Mouse (Mus musculus): Measurements from ENCODE around the gene Fam129b. TPM values are rescaled to one million over a fixed set of nuclear protein-coding genes. Genes with fewer than 3 reads are reported as not detected.

Fam129b gene
- polyA plus RNA-seq, 1 experiment from 2014 or later, result 31.7 TPM

GRCm38 (mm10) chr2:32895606-32896106 is 19.7 kb downstream of the Fam129b start:
- no peaks in the 10 kb centered on the region for H3K36me3 ChIP-seq (ENCODE audit: control insufficient read depth, insufficient read depth, low read length)
- H3K27me3 ChIP-seq (replicated peaks; ENCODE audit: control insufficient read depth, insufficient read depth, low read length), result no peaks in the 10 kb centered on the region
- H3K9ac ChIP-seq (ENCODE audit: low read depth, low read length), result 0 out of 2 replicates have a peak overlapping the region, but pooled peaks have one; percentile 15
- no peak overlapping the region for H3K4me2 ChIP-seq (ENCODE audit: low read length)
- H3K4me3 ChIP-seq (ENCODE audit: low read length), result no peak overlapping the region
- H3K4me1 ChIP-seq (ENCODE audit: control insufficient read depth, insufficient read depth, low read depth, low read length), result peaks cover 23% of the 10 kb centered on the region
- 31% methylated on average over 8 of the region's 8 CpGs for WGBS
- H3K27ac ChIP-seq (ENCODE audit: low read depth, low read length), result peak overlapping the region; percentile 26; the same call in 1 of the 2 replicates
- ATAC-seq, result peak; percentile 46; the same call in 1 of the 2 replicates
- H3K9me3 ChIP-seq (ENCODE audit: control insufficient read depth, low read length), result no peaks in the 10 kb centered on the region

- 40% methylated on average over 10 of the region's 10 CpGs for WGBS
Measured at GRCm38 (mm10) chr2:32896507-32897147, 20.7 kb downstream of the Fam129b start.

GRCm38 (mm10) chr2:32898983-32899382 is 23.1 kb downstream of the Fam129b start:
- no peaks in the 10 kb centered on the region for H3K9me3 ChIP-seq (ENCODE audit: control insufficient read depth, low read length)
- no peak overlapping the region for H3K4me2 ChIP-seq (ENCODE audit: low read length)
- H3K27me3 ChIP-seq (replicated peaks; ENCODE audit: control insufficient read depth, insufficient read depth, low read length), result no peaks in the 10 kb centered on the region
- H3K36me3 ChIP-seq (ENCODE audit: control insufficient read depth, insufficient read depth, low read length), result no peaks in the 10 kb centered on the region
- H3K27ac ChIP-seq (ENCODE audit: low read depth, low read length), result no peak overlapping the region
- no peak overlapping the region for H3K4me3 ChIP-seq (ENCODE audit: low read length)
- H3K9ac ChIP-seq (ENCODE audit: low read depth, low read length), result no peak overlapping the region
- 51% methylated on average over 7 of the region's 7 CpGs for WGBS
- ATAC-seq, result no peak
- peaks cover 23% of the 10 kb centered on the region for H3K4me1 ChIP-seq (ENCODE audit: control insufficient read depth, insufficient read depth, low read depth, low read length)

More at GRCm38 (mm10) chr2:32896507-32897147, 20.7 kb downstream of the Fam129b start:
- no peaks in the 10 kb centered on the region for H3K9me3 ChIP-seq (ENCODE audit: control insufficient read depth, low read length)
- H3K27me3 ChIP-seq (replicated peaks; ENCODE audit: control insufficient read depth, insufficient read depth, low read length), result no peaks in the 10 kb centered on the region
- H3K27ac ChIP-seq (ENCODE audit: low read depth, low read length), result no peak overlapping the region; the same call in 1 of the 2 replicates
- ATAC-seq, result 0 out of 2 replicates have a peak, but pooled peaks have one; percentile 34
- H3K4me2 ChIP-seq (ENCODE audit: low read length), result no peak overlapping the region
- H3K4me3 ChIP-seq (ENCODE audit: low read length), result no peak overlapping the region
- H3K36me3 ChIP-seq (ENCODE audit: control insufficient read depth, insufficient read depth, low read length), result no peaks in the 10 kb centered on the region
- H3K9ac ChIP-seq (ENCODE audit: low read depth, low read length), result no peak overlapping the region
- H3K4me1 ChIP-seq (ENCODE audit: control insufficient read depth, insufficient read depth, low read depth, low read length), result peaks cover 23% of the 10 kb centered on the region

GRCm38 (mm10) chr2:32902126-32902525 is 26.2 kb downstream of the Fam129b start:
- H3K27ac ChIP-seq (ENCODE audit: low read depth, low read length), result no peak overlapping the region
- H3K4me3 ChIP-seq (ENCODE audit: low read length), result no peak overlapping the region
- no peak overlapping the region for H3K9ac ChIP-seq (ENCODE audit: low read depth, low read length)
- H3K4me2 ChIP-seq (ENCODE audit: low read length), result no peak overlapping the region
- H3K4me1 ChIP-seq (ENCODE audit: control insufficient read depth, insufficient read depth, low read depth, low read length), result peaks cover 11% of the 10 kb centered on the region
- ATAC-seq, result no peak
- H3K27me3 ChIP-seq (replicated peaks; ENCODE audit: control insufficient read depth, insufficient read depth, low read length), result no peaks in the 10 kb centered on the region
- H3K36me3 ChIP-seq (ENCODE audit: control insufficient read depth, insufficient read depth, low read length), result no peaks in the 10 kb centered on the region; the same call in 1 of the 2 replicates
- no peaks in the 10 kb centered on the region for H3K9me3 ChIP-seq (ENCODE audit: control insufficient read depth, low read length)
- WGBS, result 94% methylated on average over 9 of the region's 9 CpGs

- no peak overlapping the region for H3K27ac ChIP-seq (ENCODE audit: low read depth, low read length)
- peaks cover 23% of the 10 kb centered on the region for H3K4me1 ChIP-seq (ENCODE audit: control insufficient read depth, insufficient read depth, low read depth, low read length)
- no peak overlapping the region for H3K9ac ChIP-seq (ENCODE audit: low read depth, low read length)
- no peak overlapping the region for H3K4me3 ChIP-seq (ENCODE audit: low read length)
- H3K9me3 ChIP-seq (ENCODE audit: control insufficient read depth, low read length), result no peaks in the 10 kb centered on the region
- ATAC-seq, result no peak
- no peak overlapping the region for H3K4me2 ChIP-seq (ENCODE audit: low read length)
- no peaks in the 10 kb centered on the region for H3K27me3 ChIP-seq (replicated peaks; ENCODE audit: control insufficient read depth, insufficient read depth, low read length)
- H3K36me3 ChIP-seq (ENCODE audit: control insufficient read depth, insufficient read depth, low read length), result no peaks in the 10 kb centered on the region; the same call in 1 of the 2 replicates
- 86% methylated on average over 4 of the region's 4 CpGs for WGBS
Measured at GRCm38 (mm10) chr2:32903470-32903869, 27.6 kb downstream of the Fam129b start.

- Histone ChIP-seq H3K4me1 (ENCODE audit: control insufficient read depth, insufficient read depth, low read depth, low read length) (peaks cover 28% of the 10 kb centered on the region), H3K36me3 (ENCODE audit: control insufficient read depth, insufficient read depth, low read length) (no peaks in the 10 kb centered on the region; the same call in 1 of the 2 replicates), H3K9me3 (ENCODE audit: control insufficient read depth, low read length) (no peaks in the 10 kb centered on the region), H3K4me2 (ENCODE audit: low read length) (no peak overlapping the region), H3K9ac (ENCODE audit: low read depth, low read length) (no peak overlapping the region), H3K27ac (ENCODE audit: low read depth, low read length) (no peak overlapping the region), H3K27me3 (replicated peaks; ENCODE audit: control insufficient read depth, insufficient read depth, low read length) (no peaks in the 10 kb centered on the region), H3K4me3 (ENCODE audit: low read length) (no peak overlapping the region)
- WGBS, result 95% methylated on average over 5 of the region's 5 CpGs
- ATAC-seq, result no peak
Measured at GRCm38 (mm10) chr2:32904637-32905036, 28.7 kb downstream of the Fam129b start.

GRCm38 (mm10) chr2:32905297-32905696 is 29.4 kb downstream of the Fam129b start:
- H3K9ac ChIP-seq (ENCODE audit: low read depth, low read length), result no peak overlapping the region
- ATAC-seq, result no peak
- no peaks in the 10 kb centered on the region for H3K9me3 ChIP-seq (ENCODE audit: control insufficient read depth, low read length)
- no peak overlapping the region for H3K4me3 ChIP-seq (ENCODE audit: low read length)
- H3K27me3 ChIP-seq (replicated peaks; ENCODE audit: control insufficient read depth, insufficient read depth, low read length), result no peaks in the 10 kb centered on the region
- H3K36me3 ChIP-seq (ENCODE audit: control insufficient read depth, insufficient read depth, low read length), result peaks cover 2% of the 10 kb centered on the region; the same call in 1 of the 2 replicates
- no peak overlapping the region for H3K4me2 ChIP-seq (ENCODE audit: low read length)
- H3K27ac ChIP-seq (ENCODE audit: low read depth, low read length), result no peak overlapping the region
- H3K4me1 ChIP-seq (ENCODE audit: control insufficient read depth, insufficient read depth, low read depth, low read length), result peaks cover 28% of the 10 kb centered on the region
- WGBS, result 79% methylated on average over 8 of the region's 8 CpGs

GRCm38 (mm10) chr2:32907442-32907841 is 31.5 kb downstream of the Fam129b start:
- no peaks in the 10 kb centered on the region for H3K9me3 ChIP-seq (ENCODE audit: control insufficient read depth, low read length)
- H3K9ac ChIP-seq (ENCODE audit: low read depth, low read length), result no peak overlapping the region; the same call in 1 of the 2 replicates
- no peak overlapping the region for H3K4me3 ChIP-seq (ENCODE audit: low read length)
- ATAC-seq, result no peak
- H3K27ac ChIP-seq (ENCODE audit: low read depth, low read length), result peak overlapping the region; percentile 68
- no peaks in the 10 kb centered on the region for H3K27me3 ChIP-seq (replicated peaks; ENCODE audit: control insufficient read depth, insufficient read depth, low read length)
- no peak overlapping the region for H3K4me2 ChIP-seq (ENCODE audit: low read length)
- H3K4me1 ChIP-seq (ENCODE audit: control insufficient read depth, insufficient read depth, low read depth, low read length), result peaks cover 28% of the 10 kb centered on the region
- WGBS, result 44% methylated on average over 8 of the region's 8 CpGs
- H3K36me3 ChIP-seq (ENCODE audit: control insufficient read depth, insufficient read depth, low read length), result peaks cover 6% of the 10 kb centered on the region

GRCm38 (mm10) chr2:32908272-32908671 is 32.4 kb downstream of the Fam129b start:
- Histone ChIP-seq H3K27me3 (replicated peaks; ENCODE audit: control insufficient read depth, insufficient read depth, low read length) (no peaks in the 10 kb centered on the region), H3K4me1 (ENCODE audit: control insufficient read depth, insufficient read depth, low read depth, low read length) (peaks cover 28% of the 10 kb centered on the region), H3K4me3 (ENCODE audit: low read length) (no peak overlapping the region), H3K9ac (ENCODE audit: low read depth, low read length) (peak overlapping the region; percentile 2; the same call in 1 of the 2 replicates), H3K36me3 (ENCODE audit: control insufficient read depth, insufficient read depth, low read length) (peaks cover 10% of the 10 kb centered on the region), H3K27ac (ENCODE audit: low read depth, low read length) (peak overlapping the region; percentile 68), H3K9me3 (ENCODE audit: control insufficient read depth, low read length) (no peaks in the 10 kb centered on the region), H3K4me2 (ENCODE audit: low read length) (no peak overlapping the region)
- ATAC-seq, result peak; percentile 53; the same call in 1 of the 2 replicates
- 9% methylated on average over 6 of the region's 6 CpGs for WGBS

Data from hindbrain, embryonic 16.5 days (tissue).